Mouse (Mus musculus) liver, embryonic 14.5 days (tissue): Measurements from ENCODE around the gene Rap2b.

Source experiments
- CTCF ChIP-seq: IDR thresholded peaks from 2 replicates; pipeline ENCODE4 v1.5.1; 2016; ENCODE audit warnings: antibody characterized with exemption, low read depth, control low read depth
- EP300 ChIP-seq: IDR thresholded peaks from 2 replicates; pipeline ENCODE4 v1.6.1; 2016; ENCODE audit warnings: antibody characterized with exemption, low read depth

- TF ChIP-seq CTCF (no peak), EP300 (no peak)
Observed at GRCm38 (mm10) chr3:61320031-61320430, 41.4 kb upstream of the Rap2b start.
